Mouse (Mus musculus): ENCODE measurements around the gene Cmtm7.

Cmtm7 gene

GRCm38 (mm10) chr9:114707805-114708204 is 73.9 kb downstream of the Cmtm7 start:
- DNase-seq = no peak
